In genomic region chr17:43611586-43611985, GRCm38 (mm10) we compare ENCODE assay signal across 8 mouse cellular contexts. TPM values are rescaled to one million over a fixed set of nuclear protein-coding genes. Genes with fewer than 3 reads are reported as not detected.
DNase-seq lines count a peak whose midpoint lies in the region; ATAC-seq lines count a peak whose summit lies in the region.

No protein-coding gene starts in this region.

- H3K9me3 ChIP-seq in kidney, embryonic 15.5 days (replicated peaks), result no peaks in the 10 kb centered on the region
- no peaks in the 10 kb centered on the region for H3K9me3 ChIP-seq in hindbrain, embryonic 13.5 days
- H3K9me3 ChIP-seq in midbrain, embryonic 14.5 days (ENCODE audit: control insufficient read depth, low read length), result no peaks in the 10 kb centered on the region

- ATAC-seq in kidney, embryonic 15.5 days (replicated peaks; ENCODE audit: low FRiP score), result no peak
- 0 out of 2 replicates have a peak, but pooled peaks have one; percentile 57 for ATAC-seq in hindbrain, embryonic 13.5 days (ENCODE audit: low FRiP score)
- ATAC-seq in midbrain, embryonic 14.5 days (ENCODE audit: low FRiP score, low TSS enrichment), result peak; percentile 31; the same call in 1 of the 2 replicates

- no peak overlapping the region for H3K4me3 ChIP-seq in kidney, embryonic 15.5 days (replicated peaks)
- no peak overlapping the region for H3K4me3 ChIP-seq in hindbrain, embryonic 13.5 days
- no peak overlapping the region for H3K4me3 ChIP-seq in midbrain, embryonic 14.5 days (replicated peaks; ENCODE audit: low read depth, low read length)

- no peak overlapping the region for H3K4me2 ChIP-seq in kidney, embryonic 15.5 days
- H3K4me2 ChIP-seq in hindbrain, embryonic 13.5 days, result no peak overlapping the region
- H3K4me2 ChIP-seq in midbrain, embryonic 14.5 days (ENCODE audit: low read length), result no peak overlapping the region

- no peaks in the 10 kb centered on the region for H3K36me3 ChIP-seq in kidney, embryonic 15.5 days
- no peaks in the 10 kb centered on the region for H3K36me3 ChIP-seq in hindbrain, embryonic 13.5 days
- no peaks in the 10 kb centered on the region for H3K36me3 ChIP-seq in midbrain, embryonic 14.5 days (ENCODE audit: control insufficient read depth, insufficient read depth, low read length)

- WGBS in kidney, embryonic 15.5 days, result 19% methylated on average over 7 of the region's 7 CpGs
- WGBS in hindbrain, embryonic 13.5 days, result 22% methylated on average over 7 of the region's 7 CpGs
- WGBS in midbrain, embryonic 14.5 days, result 18% methylated on average over 7 of the region's 7 CpGs

- DNase-seq in kidney, adult 18-20 months, result peak; percentile 63
- peak; percentile 46 for DNase-seq in adrenal gland, postnatal 14 days
- DNase-seq in embryo, embryonic 11 days, result peak; percentile 88
- DNase-seq in left cerebral cortex, postnatal 10 days (ENCODE audit: extremely low spot score in 1 of 2, low spot score in 2 of 2), result peak; percentile 33 to 46
- DNase-seq in midbrain, embryonic 14.5 days, result peak; percentile 93
- DNase-seq in thymus, postnatal 0 days (ENCODE audit: low spot score), result peak; percentile 66

- no peaks in the 10 kb centered on the region for H3K27me3 ChIP-seq in kidney, embryonic 15.5 days
- H3K27me3 ChIP-seq in hindbrain, embryonic 13.5 days, result no peaks in the 10 kb centered on the region
- H3K27me3 ChIP-seq in midbrain, embryonic 14.5 days (ENCODE audit: control insufficient read depth, insufficient read depth, low read length), result no peaks in the 10 kb centered on the region

- H3K27ac ChIP-seq in kidney, embryonic 15.5 days, result no peak overlapping the region
- H3K27ac ChIP-seq in hindbrain, embryonic 13.5 days, result no peak overlapping the region
- H3K27ac ChIP-seq in midbrain, embryonic 14.5 days (replicated peaks; ENCODE audit: low read depth, low read length), result no peak overlapping the region

- no peaks in the 10 kb centered on the region for H3K4me1 ChIP-seq in kidney, embryonic 15.5 days
- no peaks in the 10 kb centered on the region for H3K4me1 ChIP-seq in hindbrain, embryonic 13.5 days (replicated peaks)
- H3K4me1 ChIP-seq in midbrain, embryonic 14.5 days (ENCODE audit: control insufficient read depth, insufficient read depth, low read length), result no peaks in the 10 kb centered on the region

- intact Hi-C loops in left cerebral cortex, postnatal 10 days (cut with DNase I), result no loop called here

- no peak overlapping the region for H3K9ac ChIP-seq in kidney, embryonic 15.5 days
- no peak overlapping the region for H3K9ac ChIP-seq in hindbrain, embryonic 13.5 days
- H3K9ac ChIP-seq in midbrain, embryonic 14.5 days (replicated peaks; ENCODE audit: low read length), result no peak overlapping the region

RNA-seq across cellular contexts. Expression of gene Tdrd6, which starts 18.5 kb away (rescaled TPM):
- 0.03 TPM in 1 of 2 replicates, not detected in the other for polyA plus RNA-seq in kidney, embryonic 15.5 days (2015; fragmentation: Nextera tagmentation; extraction: Ambion mirVana)
- total RNA-seq in adrenal gland, postnatal 14 days (2021), result not detected in 2 replicates
- 0.10 and 0.75 TPM in 2 replicates for polyA plus RNA-seq in hindbrain, embryonic 13.5 days (2015; fragmentation: Nextera tagmentation; extraction: Ambion mirVana)
- 1 to 10 TPM; 1.4 to 2.2 TPM for total RNA-seq in left cerebral cortex, postnatal 10 days (2021)
- polyA plus RNA-seq in midbrain, embryonic 14.5 days (2014; fragmentation: Nextera tagmentation; extraction: Ambion mirVana), result 0.78 and 0.92 TPM in 2 replicates
- polyA plus RNA-seq in thymus, postnatal 0 days (2015; fragmentation: Nextera tagmentation; extraction: Ambion mirVana), result not detected in 2 replicates

RNA-seq across cellular contexts. Expression of gene Pla2g7, which starts 43.7 kb away (rescaled TPM):
- 66.6 and 67.2 TPM in 2 replicates for polyA plus RNA-seq in kidney, embryonic 15.5 days (2015; fragmentation: Nextera tagmentation; extraction: Ambion mirVana)
- total RNA-seq in adrenal gland, postnatal 14 days (2021), result 23.3 and 26.2 TPM in 2 replicates
- 49.4 and 61.3 TPM in 2 replicates for polyA plus RNA-seq in hindbrain, embryonic 13.5 days (2015; fragmentation: Nextera tagmentation; extraction: Ambion mirVana)
- 10 to 100 TPM; 48.4 to 51.9 TPM for total RNA-seq in left cerebral cortex, postnatal 10 days (2021)
- polyA plus RNA-seq in midbrain, embryonic 14.5 days (2014; fragmentation: Nextera tagmentation; extraction: Ambion mirVana), result 18.7 and 25.2 TPM in 2 replicates
- 8.2 and 8.6 TPM in 2 replicates for polyA plus RNA-seq in thymus, postnatal 0 days (2015; fragmentation: Nextera tagmentation; extraction: Ambion mirVana)

RNA-seq across cellular contexts. Expression of gene Slc25a27, which starts 55.4 kb away (rescaled TPM):
- polyA plus RNA-seq in kidney, embryonic 15.5 days (2015; fragmentation: Nextera tagmentation; extraction: Ambion mirVana), result 17.8 and 22.6 TPM in 2 replicates
- 3.1 and 4.6 TPM in 2 replicates for total RNA-seq in adrenal gland, postnatal 14 days (2021)
- 113 and 119 TPM in 2 replicates for polyA plus RNA-seq in hindbrain, embryonic 13.5 days (2015; fragmentation: Nextera tagmentation; extraction: Ambion mirVana)
- total RNA-seq in left cerebral cortex, postnatal 10 days (2021), result 10 to 100 TPM; 39.5 to 40.9 TPM
- polyA plus RNA-seq in midbrain, embryonic 14.5 days (2014; fragmentation: Nextera tagmentation; extraction: Ambion mirVana), result 71.7 and 78.7 TPM in 2 replicates
- polyA plus RNA-seq in thymus, postnatal 0 days (2015; fragmentation: Nextera tagmentation; extraction: Ambion mirVana), result 4.8 and 7.6 TPM in 2 replicates

RNA-seq across cellular contexts. Expression of gene Cyp39a1, which starts 55.6 kb away (rescaled TPM):
- polyA plus RNA-seq in kidney, embryonic 15.5 days (2015; fragmentation: Nextera tagmentation; extraction: Ambion mirVana), result 24.8 and 27.3 TPM in 2 replicates
- 6.3 and 12.3 TPM in 2 replicates for total RNA-seq in adrenal gland, postnatal 14 days (2021)
- polyA plus RNA-seq in hindbrain, embryonic 13.5 days (2015; fragmentation: Nextera tagmentation; extraction: Ambion mirVana), result 14.3 and 16.8 TPM in 2 replicates
- total RNA-seq in left cerebral cortex, postnatal 10 days (2021), result 1 to 10 TPM; 1.4 to 1.7 TPM
- 5.7 and 10.4 TPM in 2 replicates for polyA plus RNA-seq in midbrain, embryonic 14.5 days (2014; fragmentation: Nextera tagmentation; extraction: Ambion mirVana)
- 3.0 and 4.7 TPM in 2 replicates for polyA plus RNA-seq in thymus, postnatal 0 days (2015; fragmentation: Nextera tagmentation; extraction: Ambion mirVana)

Comparison
In these comparisons a context has a peak if more than half of its experiments do, and no peak if none do; other contexts are left out.
1. DNase-seq: peak in every context shown above with its lines; median percentile 93 in midbrain, embryonic 14.5 days; 88 in embryo, embryonic 11 days; 66 in thymus, postnatal 0 days; 63 in kidney, adult 18-20 months; 46 in adrenal gland, postnatal 14 days; 40 in left cerebral cortex, postnatal 10 days.